Mouse (Mus musculus) retina, adult 2 months (tissue): ENCODE data around the gene Gm10719.
"Not testable (repeated sequence)": the region's sequence is repeated elsewhere in the genome, so short reads cannot be mapped to it uniquely, and the experiment has no call there.

ENCODE experiments used
- DNase-seq: peaks from one replicate; pipeline ENCODE4 v3.0.0-alpha.2; 2012; ENCODE audit warnings: low read depth, low spot score

Gm10719 gene

DNA sequence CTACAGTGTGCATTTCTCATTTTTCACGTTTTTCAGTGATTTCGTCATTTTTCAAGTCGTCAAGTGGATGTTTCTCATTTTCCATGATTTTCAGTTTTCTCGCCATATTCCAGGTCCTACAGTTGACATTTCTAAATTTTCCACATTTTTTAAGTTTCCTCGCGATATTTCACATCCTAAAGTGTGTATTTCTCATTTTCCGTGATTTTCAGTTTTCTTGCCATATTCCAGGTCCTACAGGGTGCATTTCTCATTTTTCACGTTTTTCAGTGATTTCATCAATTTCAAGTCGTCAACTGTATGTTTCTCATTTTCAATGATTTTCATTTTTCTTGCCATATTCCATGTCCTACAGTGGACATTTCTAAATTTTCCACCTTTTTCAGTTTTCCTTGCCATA, at the start of gene Gm10719:
Gene Gm10719, plus strand, starts transcription at position 301 of the 400 bp plus-strand sequence.
- not testable (repeated sequence) for DNase-seq

DNA sequence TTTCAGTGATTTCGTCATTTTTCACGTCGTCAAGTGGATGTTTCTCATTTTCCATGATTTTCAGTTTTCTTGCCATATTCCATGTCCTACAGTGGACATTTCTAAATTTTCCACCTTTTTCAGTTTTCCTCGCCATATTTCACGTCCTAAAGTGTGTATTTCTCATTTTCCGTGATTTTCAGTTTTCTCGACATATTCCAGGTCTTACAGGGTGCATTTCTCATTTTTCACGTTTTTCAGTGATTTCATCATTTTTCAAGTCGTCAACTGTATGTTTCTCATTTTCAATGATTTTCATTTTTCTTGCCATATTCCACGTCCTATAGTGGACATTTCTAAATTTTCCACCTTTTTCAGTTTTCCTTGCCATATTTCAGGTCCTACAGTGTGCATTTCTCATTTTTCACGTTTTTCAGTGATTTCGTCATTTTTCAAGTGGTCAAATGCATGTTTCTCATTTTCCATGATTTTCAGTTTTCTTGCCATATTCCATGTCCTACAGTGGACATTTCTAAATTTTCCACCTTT, 16.7 kb upstream of the Gm10719 start, which contains the start of gene Gm10722:
Gene Gm10722, plus strand, starts transcription at position 478 of the 528 bp plus-strand sequence.
- DNase-seq = peak; percentile 22

DNA sequence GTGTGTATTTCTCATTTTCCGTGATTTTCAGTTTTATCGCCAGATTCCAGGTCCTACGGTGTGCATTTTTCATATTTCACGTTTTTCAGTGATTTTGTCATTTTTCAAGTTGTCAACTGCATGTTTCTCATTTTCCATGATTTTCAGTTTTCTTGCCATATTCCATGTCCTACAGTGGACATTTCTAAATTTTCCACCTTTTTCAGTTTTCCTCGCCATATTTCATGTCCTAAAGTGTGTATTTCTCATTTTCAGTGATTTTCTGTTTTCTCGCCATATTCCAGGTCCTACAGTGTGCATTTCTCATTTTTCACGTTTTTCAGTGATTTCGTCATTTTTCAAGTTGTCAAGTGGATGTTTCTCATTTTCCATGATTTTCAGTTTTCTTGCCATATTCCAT, 16.2 kb upstream of the Gm10719 start:
- not testable (repeated sequence) for DNase-seq

DNA sequence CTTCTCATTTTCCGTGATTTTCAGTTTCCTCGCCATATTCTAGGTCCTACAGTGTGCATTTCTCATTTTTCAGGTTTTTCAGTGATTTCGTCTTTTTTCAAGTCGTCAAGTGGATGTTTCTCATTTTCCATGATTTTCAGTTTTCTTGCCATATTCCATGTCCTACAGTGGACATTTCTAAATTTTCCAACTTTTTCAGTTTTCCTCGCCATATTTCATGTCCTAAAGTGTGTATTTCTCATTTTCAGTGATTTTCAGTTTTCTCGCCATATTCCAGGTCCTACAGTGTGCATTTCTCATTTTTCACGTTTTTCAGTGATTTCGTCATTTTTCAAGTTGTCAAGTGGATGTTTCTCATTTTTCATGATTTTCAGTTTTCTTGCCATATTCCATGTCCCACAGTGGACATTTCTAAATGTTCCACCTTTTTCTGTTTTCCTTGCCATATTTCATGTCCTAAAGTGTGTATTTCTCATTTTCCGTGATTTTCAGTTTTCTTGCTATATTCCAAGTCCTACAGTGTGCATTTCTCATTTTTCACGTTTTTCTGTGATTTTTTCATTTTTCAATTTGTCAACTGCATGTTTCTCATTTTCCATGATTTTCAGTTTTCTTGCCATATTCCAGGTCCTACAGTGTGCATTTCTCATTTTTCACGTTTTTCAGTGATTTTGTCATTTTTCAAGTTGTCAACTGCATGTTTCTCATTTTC, 15.1 kb upstream of the Gm10719 start:
- DNase-seq = not testable (repeated sequence)

DNA sequence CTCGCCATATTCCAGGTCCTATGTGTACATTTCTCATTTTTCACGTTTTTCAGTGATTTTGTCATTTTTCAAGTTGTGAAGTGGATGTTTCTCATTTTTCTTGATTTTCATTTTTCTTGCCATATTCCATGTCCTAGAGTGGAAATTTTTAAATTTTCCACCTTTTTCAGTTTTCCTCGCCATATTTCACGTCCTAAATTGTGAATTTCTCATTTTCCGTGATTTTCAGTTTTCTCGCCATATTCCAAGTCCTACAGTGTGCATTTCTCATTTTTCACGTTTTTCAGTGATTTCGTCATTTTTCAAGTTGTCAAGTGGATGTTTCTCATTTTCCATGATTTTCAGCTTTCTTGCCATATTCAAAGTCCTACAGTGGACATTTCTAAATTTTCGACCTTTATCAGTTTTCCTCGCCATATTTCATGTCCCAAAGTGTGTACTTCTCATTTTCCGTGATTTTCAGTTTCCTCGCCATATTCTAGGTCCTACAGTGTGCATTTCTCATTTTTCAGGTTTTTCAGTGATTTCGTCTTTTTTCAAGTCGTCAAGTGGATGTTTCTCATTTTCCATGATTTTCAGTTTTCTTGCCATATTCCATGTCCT, 14.3 kb upstream of the Gm10719 start, which contains the start of gene Gm11168:
Gene Gm11168, plus strand, starts transcription at position 553 of the 603 bp plus-strand sequence.
- not testable (repeated sequence) for DNase-seq

DNA sequence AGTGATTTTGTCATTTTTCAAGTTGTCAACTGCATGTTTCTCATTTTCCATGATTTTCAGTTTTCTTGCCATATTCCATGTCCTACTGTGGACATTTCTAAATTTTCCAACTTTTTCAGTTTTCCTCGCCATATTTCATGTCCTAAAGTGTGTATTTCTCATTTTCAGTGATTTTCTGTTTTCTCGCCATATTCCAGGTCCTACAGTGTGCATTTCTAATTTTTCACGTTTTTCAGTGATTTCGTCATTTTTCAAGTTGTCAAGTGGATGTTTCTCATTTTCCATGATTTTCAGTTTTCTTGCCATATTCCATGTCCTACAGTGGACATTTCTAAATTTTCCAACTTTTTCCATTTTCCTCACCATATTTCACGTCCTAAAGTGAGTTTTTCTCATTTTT, 11.0 kb upstream of the Gm10719 start:
- DNase-seq = not testable (repeated sequence)

DNA sequence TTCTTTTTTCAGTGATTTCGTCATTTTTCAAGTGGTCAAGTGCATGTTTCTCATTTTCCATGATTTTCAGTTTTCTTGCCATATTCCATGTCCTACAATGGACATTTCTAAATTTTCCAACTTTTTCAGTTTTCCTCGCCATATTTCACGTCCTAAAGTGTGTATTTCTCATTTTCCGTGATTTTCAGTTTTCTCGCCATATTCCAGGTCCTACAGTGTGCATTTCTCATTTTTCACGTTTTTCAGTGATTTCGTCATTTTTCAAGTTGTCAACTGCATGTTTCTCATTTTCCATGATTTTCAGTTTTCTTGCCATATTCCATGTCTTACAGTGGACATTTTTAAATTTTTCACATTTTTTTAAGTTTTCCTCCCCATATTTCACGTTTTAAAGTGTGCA, 10.6 kb upstream of the Gm10719 start:
- not testable (repeated sequence) for DNase-seq

DNA sequence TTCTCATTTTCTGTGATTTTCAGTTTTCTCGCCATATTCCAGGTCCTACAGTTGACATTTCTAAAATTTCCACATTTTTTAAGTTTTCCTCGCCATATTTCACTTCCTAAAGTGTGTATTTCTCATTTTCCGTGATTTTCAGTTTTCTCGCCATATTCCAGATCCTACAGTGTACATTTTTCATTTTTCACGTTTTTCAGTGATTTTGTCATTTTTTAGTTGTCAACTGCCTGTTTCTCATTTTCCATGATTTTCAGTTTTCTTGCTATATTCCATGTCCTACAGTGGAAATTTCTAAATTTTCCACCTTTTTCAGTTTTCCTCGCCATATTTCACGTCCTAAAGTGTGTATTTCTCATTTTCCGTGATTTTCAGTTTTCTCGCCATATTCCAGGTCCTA, 9.9 kb upstream of the Gm10719 start:
- peak; percentile 8 for DNase-seq

DNA sequence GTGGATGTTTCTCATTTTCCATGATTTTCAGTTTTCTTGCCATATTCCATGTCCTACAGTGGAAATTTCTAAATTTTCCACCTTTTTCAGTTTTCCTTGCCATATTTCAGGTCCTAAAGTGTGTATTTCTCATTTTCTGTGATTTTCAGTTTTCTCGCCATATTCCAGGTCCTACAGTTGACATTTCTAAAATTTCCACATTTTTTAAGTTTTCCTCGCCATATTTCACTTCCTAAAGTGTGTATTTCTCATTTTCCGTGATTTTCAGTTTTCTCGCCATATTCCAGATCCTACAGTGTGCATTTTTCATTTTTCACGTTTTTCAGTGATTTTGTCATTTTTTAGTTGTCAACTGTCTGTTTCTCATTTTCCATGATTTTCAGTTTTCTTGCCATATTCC, 7.9 kb upstream of the Gm10719 start:
- DNase-seq = not testable (repeated sequence)

DNA sequence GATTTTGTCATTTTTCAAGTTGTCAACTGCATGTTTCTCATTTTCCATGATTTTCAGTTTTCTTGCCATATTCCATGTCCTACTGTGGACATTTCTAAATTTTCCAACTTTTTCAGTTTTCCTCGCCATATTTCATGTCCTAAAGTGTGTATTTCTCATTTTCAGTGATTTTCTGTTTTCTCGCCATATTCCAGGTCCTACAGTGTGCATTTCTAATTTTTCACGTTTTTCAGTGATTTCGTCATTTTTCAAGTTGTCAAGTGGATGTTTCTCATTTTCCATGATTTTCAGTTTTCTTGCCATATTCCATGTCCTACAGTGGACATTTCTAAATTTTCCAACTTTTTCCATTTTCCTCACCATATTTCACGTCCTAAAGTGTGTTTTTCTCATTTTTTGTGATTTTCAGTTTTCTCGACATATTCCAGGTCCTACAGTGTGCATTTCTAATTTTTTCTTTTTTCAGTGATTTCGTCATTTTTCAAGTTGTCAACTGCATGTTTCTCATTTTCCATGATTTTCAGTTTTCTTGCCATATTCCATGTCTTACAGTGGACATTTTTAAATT, 5.1 kb upstream of the Gm10719 start:
- not testable (repeated sequence) for DNase-seq

DNA sequence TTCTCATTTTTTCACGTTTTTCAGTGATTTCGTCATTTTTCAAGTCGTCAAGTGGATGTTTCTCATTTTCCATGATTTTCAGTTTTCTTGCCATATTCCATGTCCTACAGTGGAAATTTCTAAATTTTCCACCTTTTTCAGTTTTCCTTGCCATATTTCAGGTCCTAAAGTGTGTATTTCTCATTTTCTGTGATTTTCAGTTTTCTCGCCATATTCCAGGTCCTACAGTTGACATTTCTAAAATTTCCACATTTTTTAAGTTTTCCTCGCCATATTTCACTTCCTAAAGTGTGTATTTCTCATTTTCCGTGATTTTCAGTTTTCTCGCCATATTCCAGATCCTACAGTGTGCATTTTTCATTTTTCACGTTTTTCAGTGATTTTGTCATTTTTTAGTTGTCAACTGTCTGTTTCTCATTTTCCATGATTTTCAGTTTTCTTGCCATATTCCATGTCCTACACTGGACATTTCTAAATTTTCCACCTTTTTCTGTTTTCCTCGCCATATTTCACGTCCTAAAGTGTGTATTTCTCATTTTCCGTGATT, 4.4 kb upstream of the Gm10719 start, which contains the start of gene Gm10721:
Gene Gm10721, plus strand, starts transcription at position 408 of the 547 bp plus-strand sequence.
- DNase-seq = not testable (repeated sequence)

DNA sequence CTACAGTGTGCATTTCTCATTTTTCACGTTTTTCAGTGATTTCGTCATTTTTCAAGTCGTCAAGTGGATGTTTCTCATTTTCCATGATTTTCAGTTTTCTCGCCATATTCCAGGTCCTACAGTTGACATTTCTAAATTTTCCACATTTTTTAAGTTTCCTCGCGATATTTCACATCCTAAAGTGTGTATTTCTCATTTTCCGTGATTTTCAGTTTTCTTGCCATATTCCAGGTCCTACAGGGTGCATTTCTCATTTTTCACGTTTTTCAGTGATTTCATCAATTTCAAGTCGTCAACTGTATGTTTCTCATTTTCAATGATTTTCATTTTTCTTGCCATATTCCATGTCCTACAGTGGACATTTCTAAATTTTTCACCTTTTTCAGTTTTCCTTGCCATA, 1.9 kb upstream of the Gm10719 start, which contains the start of gene Gm10720:
Gene Gm10720, plus strand, starts transcription at position 301 of the 400 bp plus-strand sequence.
- DNase-seq = not testable (repeated sequence)

DNA sequence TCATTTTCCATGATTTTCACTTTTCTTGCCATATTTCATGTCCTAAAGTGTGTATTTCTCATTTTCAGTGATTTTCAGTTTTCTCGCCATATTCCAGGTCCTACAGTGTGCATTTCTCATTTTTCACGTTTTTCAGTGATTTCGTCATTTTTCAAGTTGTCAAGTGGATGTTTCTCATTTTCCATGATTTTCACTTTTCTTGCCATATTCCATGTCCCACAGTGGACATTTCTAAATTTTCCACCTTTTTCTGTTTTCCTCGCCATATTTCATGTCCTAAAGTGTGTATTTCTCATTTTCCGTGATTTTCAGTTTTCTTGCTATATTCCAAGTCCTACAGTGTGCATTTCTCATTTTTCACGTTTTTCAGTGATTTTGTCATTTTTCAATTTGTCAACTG, 1.3 kb upstream of the Gm10719 start:
- not testable (repeated sequence) for DNase-seq

DNA sequence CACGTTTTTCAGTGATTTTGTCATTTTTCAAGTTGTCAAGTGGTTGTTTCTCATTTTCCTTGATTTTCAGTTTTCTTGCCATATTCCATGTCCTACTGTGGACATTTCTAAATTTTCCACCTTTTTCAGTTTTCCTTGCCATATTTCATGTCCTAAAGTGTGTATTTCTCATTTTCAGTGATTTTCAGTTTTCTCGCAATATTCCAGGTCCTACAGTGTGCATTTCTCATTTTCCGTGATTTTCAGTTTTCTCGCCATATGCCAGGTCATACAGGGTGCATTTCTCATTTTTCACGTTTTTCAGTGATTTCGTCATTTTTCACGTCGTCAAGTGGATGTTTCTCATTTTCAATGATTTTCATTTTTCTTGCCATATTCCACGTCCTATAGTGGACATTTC, 1.7 kb downstream of the Gm10719 start:
- not testable (repeated sequence) for DNase-seq

DNA sequence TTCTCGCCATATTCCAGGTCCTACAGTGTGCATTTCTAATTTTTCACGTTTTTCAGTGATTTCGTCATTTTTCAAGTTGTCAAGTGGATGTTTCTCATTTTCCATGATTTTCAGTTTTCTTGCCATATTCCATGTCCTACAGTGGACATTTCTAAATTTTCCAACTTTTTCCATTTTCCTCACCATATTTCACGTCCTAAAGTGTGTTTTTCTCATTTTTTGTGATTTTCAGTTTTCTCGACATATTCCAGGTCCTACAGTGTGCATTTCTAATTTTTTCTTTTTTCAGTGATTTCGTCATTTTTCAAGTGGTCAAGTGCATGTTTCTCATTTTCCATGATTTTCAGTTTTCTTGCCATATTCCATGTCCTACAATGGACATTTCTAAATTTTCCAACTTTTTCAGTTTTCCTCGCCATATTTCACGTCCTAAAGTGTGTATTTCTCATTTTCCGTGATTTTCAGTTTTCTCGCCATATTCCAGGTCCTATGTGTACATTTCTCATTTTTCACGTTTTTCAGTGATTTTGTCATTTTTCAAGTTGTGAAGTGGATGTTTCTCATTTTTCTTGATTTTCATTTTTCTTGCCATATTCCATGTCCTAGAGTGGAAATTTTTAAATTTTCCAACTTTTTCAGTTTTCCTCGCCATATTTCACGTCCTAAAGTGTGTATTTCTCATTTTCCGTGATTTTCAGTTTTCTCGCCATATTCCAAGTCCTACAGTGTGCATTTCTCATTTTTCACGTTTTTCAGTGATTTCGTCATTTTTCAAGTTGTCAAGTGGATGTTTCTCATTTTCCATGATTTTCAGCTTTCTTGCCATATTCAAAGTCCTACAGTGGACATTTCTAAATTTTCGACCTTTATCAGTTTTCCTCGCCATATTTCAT, 2.9 kb downstream of the Gm10719 start:
- DNase-seq = not testable (repeated sequence)

DNA sequence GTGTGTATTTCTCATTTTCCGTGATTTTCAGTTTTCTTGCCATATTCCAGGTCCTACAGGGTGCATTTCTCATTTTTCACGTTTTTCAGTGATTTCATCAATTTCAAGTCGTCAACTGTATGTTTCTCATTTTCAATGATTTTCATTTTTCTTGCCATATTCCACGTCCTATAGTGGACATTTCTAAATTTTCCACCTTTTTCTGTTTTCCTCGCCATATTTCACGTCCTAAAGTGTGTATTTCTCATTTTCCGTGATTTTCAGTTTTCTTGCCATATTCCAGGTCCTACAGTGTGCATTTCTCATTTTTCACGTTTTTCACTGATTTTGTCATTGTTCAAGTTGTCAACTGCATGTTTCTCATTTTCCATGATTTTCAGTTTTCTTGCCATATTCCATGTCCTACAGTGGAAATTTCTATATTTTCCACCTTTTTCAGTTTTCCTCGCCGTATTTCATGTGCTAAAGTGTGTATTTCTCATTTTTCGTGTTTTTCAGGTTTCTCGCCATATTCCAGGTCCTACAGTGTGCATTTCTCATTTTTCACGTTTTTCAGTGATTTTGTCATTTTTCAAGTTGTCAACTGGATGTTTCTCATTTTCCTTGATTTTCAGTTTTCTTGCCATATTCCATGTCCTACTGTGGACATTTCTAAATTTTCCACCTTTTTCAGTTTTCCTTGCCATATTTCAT, 5.3 kb downstream of the Gm10719 start:
- DNase-seq = peak; percentile 2

DNA sequence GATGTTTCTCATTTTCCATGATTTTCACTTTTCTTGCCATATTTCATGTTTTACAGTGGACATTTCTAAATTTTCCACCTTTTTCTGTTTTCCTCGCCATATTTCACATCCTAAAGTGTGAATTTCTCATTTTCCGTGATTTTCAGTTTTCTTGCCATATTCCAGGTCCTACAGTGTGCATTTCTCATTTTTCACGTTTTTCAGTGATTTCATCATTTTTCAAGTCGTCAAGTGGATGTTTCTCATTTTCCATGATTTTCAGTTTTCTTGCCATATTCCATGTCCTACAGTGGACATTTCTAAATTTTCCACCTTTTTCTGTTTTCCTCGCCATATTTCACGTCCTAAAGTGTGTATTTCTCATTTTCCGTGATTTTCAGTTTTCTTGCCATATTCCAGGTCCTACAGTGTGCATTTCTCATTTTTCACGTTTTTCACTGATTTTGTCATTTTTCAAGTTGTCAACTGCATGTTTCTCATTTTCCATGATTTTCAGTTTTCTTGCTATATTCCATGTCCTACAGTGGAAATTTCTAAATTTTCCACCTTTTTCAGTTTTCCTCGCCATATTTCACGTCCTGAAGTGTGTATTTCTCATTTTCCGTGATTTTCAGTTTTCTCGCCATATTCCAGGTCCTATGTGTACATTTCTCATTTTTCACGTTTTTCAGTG, 6.2 kb downstream of the Gm10719 start, which contains the start of gene Gm10718:
Gene Gm10718, plus strand, starts transcription at position 236 of the 673 bp plus-strand sequence.
- not testable (repeated sequence) for DNase-seq

DNA sequence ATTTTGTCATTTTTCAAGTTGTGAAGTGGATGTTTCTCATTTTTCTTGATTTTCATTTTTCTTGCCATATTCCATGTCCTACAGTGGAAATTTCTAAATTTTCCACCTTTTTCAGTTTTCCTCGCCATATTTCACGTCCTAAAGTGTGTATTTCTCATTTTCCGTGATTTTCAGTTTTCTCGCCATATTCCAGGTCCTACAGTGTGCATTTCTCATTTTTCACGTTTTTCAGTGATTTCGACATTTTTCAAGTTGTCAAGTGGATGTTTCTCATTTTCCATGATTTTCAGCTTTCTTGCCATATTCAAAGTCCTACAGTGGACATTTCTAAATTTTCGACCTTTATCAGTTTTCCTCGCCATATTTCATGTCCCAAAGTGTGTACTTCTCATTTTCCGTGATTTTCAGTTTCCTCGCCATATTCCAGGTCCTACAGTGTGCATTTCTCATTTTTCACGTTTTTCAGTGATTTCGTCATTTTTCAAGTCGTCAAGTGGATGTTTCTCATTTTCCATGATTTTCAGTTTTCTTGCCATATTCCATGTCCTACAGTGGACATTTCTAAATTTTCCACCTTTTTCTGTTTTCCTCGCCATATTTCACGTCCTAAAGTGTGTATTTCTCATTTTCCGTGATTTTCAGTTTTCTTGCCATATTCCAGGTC, 6.9 kb downstream of the Gm10719 start:
- not testable (repeated sequence) for DNase-seq

DNA sequence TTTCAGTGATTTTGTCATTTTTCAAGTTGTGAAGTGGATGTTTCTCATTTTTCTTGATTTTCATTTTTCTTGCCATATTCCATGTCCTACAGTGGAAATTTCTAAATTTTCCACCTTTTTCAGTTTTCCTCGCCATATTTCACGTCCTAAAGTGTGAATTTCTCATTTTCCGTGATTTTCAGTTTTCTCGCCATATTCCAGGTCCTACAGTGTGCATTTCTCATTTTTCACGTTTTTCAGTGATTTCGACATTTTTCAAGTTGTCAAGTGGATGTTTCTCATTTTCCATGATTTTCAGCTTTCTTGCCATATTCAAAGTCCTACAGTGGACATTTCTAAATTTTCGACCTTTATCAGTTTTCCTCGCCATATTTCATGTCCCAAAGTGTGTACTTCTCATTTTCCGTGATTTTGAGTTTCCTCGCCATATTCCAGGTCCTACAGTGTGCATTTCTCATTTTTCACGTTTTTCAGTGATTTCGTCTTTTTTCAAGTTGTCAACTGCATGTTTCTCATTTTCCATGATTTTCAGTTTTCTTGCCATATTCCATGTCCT, 7.8 kb downstream of the Gm10719 start, which contains the start of gene Gm10717:
Gene Gm10717, plus strand, starts transcription at position 506 of the 556 bp plus-strand sequence.
- not testable (repeated sequence) for DNase-seq
